Mouse (Mus musculus) MEL-GATA-1-ER (cell line): ENCODE measurements around the gene Glrx5.

Source experiments
- DNase-seq: peaks from one replicate; pipeline ENCODE4 v3.0.0-alpha.2; 2012; ENCODE audit warnings: low read depth; ENCODE audit errors: extremely low read depth

Glrx5 gene

GRCm38 (mm10) chr12:105068911-105069310 is 36.4 kb downstream of the Glrx5 start:
- DNase-seq: no peak

GRCm38 (mm10) chr12:105073708-105074107 is 41.2 kb downstream of the Glrx5 start:
- no peak for DNase-seq

- DNase-seq: no peak
Observed at GRCm38 (mm10) chr12:105075496-105075895, 43.0 kb downstream of the Glrx5 start.

- no peak for DNase-seq
Observed at GRCm38 (mm10) chr12:105076511-105076910, 44.0 kb downstream of the Glrx5 start.

GRCm38 (mm10) chr12:105077232-105077631 is 44.7 kb downstream of the Glrx5 start:
- no peak for DNase-seq

- no peak for DNase-seq
Observed at GRCm38 (mm10) chr12:105084171-105084570, 51.7 kb downstream of the Glrx5 start.

- DNase-seq: no peak
Observed at GRCm38 (mm10) chr12:105084816-105085215, 52.3 kb downstream of the Glrx5 start.

- no peak for DNase-seq
Observed at GRCm38 (mm10) chr12:105085296-105085695, 52.8 kb downstream of the Glrx5 start.

- no peak for DNase-seq
Observed at GRCm38 (mm10) chr12:105086781-105087180, 54.3 kb downstream of the Glrx5 start.

- DNase-seq: no peak
Observed at GRCm38 (mm10) chr12:105087353-105087752, 54.9 kb downstream of the Glrx5 start.

GRCm38 (mm10) chr12:105089231-105089630 is 56.7 kb downstream of the Glrx5 start:
- no peak for DNase-seq

GRCm38 (mm10) chr12:105091604-105092003 is 59.1 kb downstream of the Glrx5 start:
- no peak for DNase-seq
